Mouse (Mus musculus): ENCODE results near the gene Gm26920.
A peak's percentile ranks its signal among the peaks of the same experiment; 100 is the strongest.

The Gm26920 gene

GRCm38 (mm10) chr7:30053591-30053990 is 36.6 kb downstream of the Gm26920 start:
- DNase-seq (ENCODE audit: low read depth): no peak

GRCm38 (mm10) chr7:30050882-30051548 is 39.2 kb downstream of the Gm26920 start, which contains the start of gene Zfp14:
Zfp14 (minus strand) TSS chr7:30051380.
- DNase-seq (ENCODE audit: low read depth): peak; percentile 76

GRCm38 (mm10) chr7:30048126-30048525 is 42.1 kb downstream of the Gm26920 start:
- DNase-seq (ENCODE audit: low read depth): no peak

GRCm38 (mm10) chr7:30044354-30044753 is 45.9 kb downstream of the Gm26920 start:
- no peak for DNase-seq (ENCODE audit: low read depth)

GRCm38 (mm10) chr7:30034331-30034730 is 55.9 kb downstream of the Gm26920 start:
- DNase-seq (ENCODE audit: low read depth): no peak

- no peak for DNase-seq (ENCODE audit: low read depth)
Observed at GRCm38 (mm10) chr7:30031379-30031778, 58.8 kb downstream of the Gm26920 start.

- no peak for DNase-seq (ENCODE audit: low read depth)
Observed at GRCm38 (mm10) chr7:30030677-30031076, 59.5 kb downstream of the Gm26920 start.

GRCm38 (mm10) chr7:30028572-30028971 is 61.6 kb downstream of the Gm26920 start:
- no peak for DNase-seq (ENCODE audit: low read depth)

- no peak for DNase-seq (ENCODE audit: low read depth)
Observed at GRCm38 (mm10) chr7:30027331-30027730, 62.9 kb downstream of the Gm26920 start.

GRCm38 (mm10) chr7:30025358-30025757 is 64.9 kb downstream of the Gm26920 start:
- no peak for DNase-seq (ENCODE audit: low read depth)

- DNase-seq (ENCODE audit: low read depth): no peak
Observed at GRCm38 (mm10) chr7:30023800-30024199, 66.4 kb downstream of the Gm26920 start.

- DNase-seq (ENCODE audit: low read depth): no peak
Observed at GRCm38 (mm10) chr7:30023324-30023723, 66.9 kb downstream of the Gm26920 start.

GRCm38 (mm10) chr7:30019543-30019942 is 70.7 kb downstream of the Gm26920 start:
- no peak for DNase-seq (ENCODE audit: low read depth)

- no peak for DNase-seq (ENCODE audit: low read depth)
Observed at GRCm38 (mm10) chr7:30017226-30017625, 73.0 kb downstream of the Gm26920 start.

- peak; percentile 35 for DNase-seq (ENCODE audit: low read depth)
Observed at GRCm38 (mm10) chr7:30012956-30013363, 77.2 kb downstream of the Gm26920 start.

- no peak for DNase-seq (ENCODE audit: low read depth)
Observed at GRCm38 (mm10) chr7:30010551-30011195, 79.5 kb downstream of the Gm26920 start.

GRCm38 (mm10) chr7:30009321-30010085 is 80.7 kb downstream of the Gm26920 start:
- DNase-seq (ENCODE audit: low read depth): no peak

GRCm38 (mm10) chr7:30008020-30008690 is 82.1 kb downstream of the Gm26920 start:
- no peak for DNase-seq (ENCODE audit: low read depth)

GRCm38 (mm10) chr7:30007601-30008000 is 82.6 kb downstream of the Gm26920 start:
- no peak for DNase-seq (ENCODE audit: low read depth)

Measured in c-Kit-positive CD71-positive TER-119-negative erythroid progenitor cells, embryonic 14.5 days (primary cell).